Mouse (Mus musculus): ENCODE results near the gene Zmiz1.

Gene Zmiz1

GRCm38 (mm10) chr14:25695059-25695458 is 236.1 kb downstream of the Zmiz1 start:
- DNase-seq (ENCODE audit: low spot score) = no peak

GRCm38 (mm10) chr14:25696356-25696755 is 237.4 kb downstream of the Zmiz1 start:
- DNase-seq (ENCODE audit: low spot score) = no peak

- no peak for DNase-seq (ENCODE audit: low spot score)
Observed at GRCm38 (mm10) chr14:25701986-25702385, 243.0 kb downstream of the Zmiz1 start.

GRCm38 (mm10) chr14:25707691-25708181 is 248.8 kb downstream of the Zmiz1 start:
- DNase-seq (ENCODE audit: low spot score) = no peak

GRCm38 (mm10) chr14:25708451-25708850 is 249.5 kb downstream of the Zmiz1 start:
- DNase-seq (ENCODE audit: low spot score) = no peak

GRCm38 (mm10) chr14:25708917-25709316 is 249.9 kb downstream of the Zmiz1 start:
- DNase-seq (ENCODE audit: low spot score) = no peak

GRCm38 (mm10) chr14:25710073-25710472 is 251.1 kb downstream of the Zmiz1 start:
- DNase-seq (ENCODE audit: low spot score) = no peak

- DNase-seq (ENCODE audit: low spot score) = no peak
Observed at GRCm38 (mm10) chr14:25710681-25711080, 251.7 kb downstream of the Zmiz1 start.

GRCm38 (mm10) chr14:25711177-25711576 is 252.2 kb downstream of the Zmiz1 start:
- no peak for DNase-seq (ENCODE audit: low spot score)

- DNase-seq (ENCODE audit: low spot score) = no peak
Observed at GRCm38 (mm10) chr14:25711602-25712001, 252.6 kb downstream of the Zmiz1 start.

GRCm38 (mm10) chr14:25713443-25713842 is 254.5 kb downstream of the Zmiz1 start:
- no peak for DNase-seq (ENCODE audit: low spot score)

All from ovary, postnatal 10 days (tissue).